Mouse (Mus musculus) ES-E14 (cell line): Measurements from ENCODE around the gene Lamb2.

Source experiments
- CHD2 ChIP-seq: IDR thresholded peaks from 2 replicates; pipeline ENCODE4 v1.6.1; 2014; ENCODE audit warnings: mild to moderate bottlenecking, low read depth, low read length, inconsistent platforms
- MAFK ChIP-seq: IDR thresholded peaks from 2 replicates; pipeline ENCODE4 v1.6.1; 2014; ENCODE audit warnings: mild to moderate bottlenecking, low read depth, low read length, inconsistent platforms; ENCODE audit not compliant: insufficient read depth
- ZC3H11A ChIP-seq: IDR thresholded peaks from 2 replicates; pipeline ENCODE4 v1.6.1; 2012; ENCODE audit warnings: low read depth, mild to moderate bottlenecking, inconsistent platforms, low read length, borderline replicate concordance
- ZNF384 ChIP-seq: IDR thresholded peaks from 2 replicates; pipeline ENCODE4 v1.6.1; 2012; ENCODE audit warnings: low read depth, low read length, inconsistent platforms

DNA sequence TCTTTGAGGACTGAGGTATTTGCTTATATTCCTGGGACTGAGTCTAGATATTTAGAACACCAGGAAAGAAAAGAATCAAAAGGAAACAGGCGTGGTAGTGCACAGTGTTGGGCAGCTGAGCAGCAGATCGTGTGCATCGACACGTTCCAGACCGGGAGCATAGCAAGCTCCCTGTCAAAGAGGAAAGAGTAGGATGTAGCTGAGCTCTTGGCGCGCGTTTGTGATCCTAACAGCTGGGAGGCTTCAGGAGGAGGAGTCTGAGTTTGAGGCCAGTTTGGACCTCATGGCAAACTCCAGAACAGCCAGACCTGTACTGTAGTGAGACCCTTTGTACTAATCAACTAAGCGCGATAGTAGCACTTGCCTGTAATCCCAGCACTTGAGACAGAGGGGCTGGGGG is 17.3 kb upstream of the Lamb2 start:
- TF ChIP-seq CHD2 (no peak), ZC3H11A (no peak), MAFK (no peak), ZNF384 (no peak)
